Mouse (Mus musculus): Measurements from ENCODE around the gene Slc16a5. TPM values are rescaled to one million over a fixed set of nuclear protein-coding genes. Genes with fewer than 3 reads are reported as not detected.

The Slc16a5 gene
- not detected in 2 replicates for polyA plus RNA-seq (2012)

GRCm38 (mm10) chr11:115462243-115462891 lies at the start of gene Slc16a5:
TSS of gene Slc16a5 (plus strand) at chr11:115462474.

GRCm38 (mm10) chr11:115419531-115420237 lies 42.6 kb upstream of the Slc16a5 start, which contains the start of the genes Atp5h and Kctd2:
TSS of gene Atp5h (minus strand) at chr11:115419962.
TSS of gene Kctd2 (plus strand) at chr11:115420128.

GRCm38 (mm10) chr11:115439906-115440595 lies 22.2 kb upstream of the Slc16a5 start, which contains the start of gene Trim80:
TSS of gene Trim80 (plus strand) at chr11:115440545.

GRCm38 (mm10) chr11:115475025-115475757 lies 12.9 kb downstream of the Slc16a5 start, which contains the start of gene Armc7:
TSS of gene Armc7 (plus strand) at chr11:115475667.

GRCm38 (mm10) chr11:115491356-115492083 lies 29.2 kb downstream of the Slc16a5 start, which contains the start of gene Nt5c:
TSS of gene Nt5c (minus strand) at chr11:115491862.

GRCm38 (mm10) chr11:115514238-115514663 lies 52.0 kb downstream of the Slc16a5 start, which contains the start of gene Jpt1:
TSS of gene Jpt1 (minus strand) at chr11:115514387.

Other genes with a start within 250 kb of the Slc16a5 start
- gene Grin2c, start 195.2 kb upstream of the Slc16a5 start, polyA plus RNA-seq (2012) = 0.05 TPM in 2 replicates
- 47.2 and 51.6 TPM in 2 replicates for gene Fdxr, start 185.4 kb upstream of the Slc16a5 start, polyA plus RNA-seq (2012)
- 1.3 and 1.5 TPM in 2 replicates for gene Fads6, start 164.8 kb upstream of the Slc16a5 start, polyA plus RNA-seq (2012)
- gene Otop2, start 155.3 kb upstream of the Slc16a5 start, polyA plus RNA-seq (2012) = not detected in 2 replicates
- gene Ush1g, start 140.4 kb upstream of the Slc16a5 start, polyA plus RNA-seq (2012) = not detected in 2 replicates
- gene Otop3, start 127.7 kb upstream of the Slc16a5 start, polyA plus RNA-seq (2012) = 0.07 TPM in 1 of 2 replicates, not detected in the other
- 0.90 and 0.91 TPM in 2 replicates for gene Hid1, start 94.7 kb upstream of the Slc16a5 start, polyA plus RNA-seq (2012)
- 0.11 and 0.26 TPM in 2 replicates for gene Cdr2l, start 80.6 kb upstream of the Slc16a5 start, polyA plus RNA-seq (2012)
- 50.0 and 65.5 TPM in 2 replicates for gene Mrpl58, start 58.7 kb upstream of the Slc16a5 start, polyA plus RNA-seq (2012)
- 101 and 128 TPM in 2 replicates for gene Atp5h, start 42.5 kb upstream of the Slc16a5 start, polyA plus RNA-seq (2012)
- 19.7 and 25.1 TPM in 2 replicates for gene Kctd2, start 42.3 kb upstream of the Slc16a5 start, polyA plus RNA-seq (2012)
- gene Trim80, start 21.9 kb upstream of the Slc16a5 start, polyA plus RNA-seq (2012) = not detected in 2 replicates
- 54.4 and 66.0 TPM in 2 replicates for gene Armc7, start 13.2 kb downstream of the Slc16a5 start, polyA plus RNA-seq (2012)
- 94.7 and 110 TPM in 2 replicates for gene Nt5c, start 29.4 kb downstream of the Slc16a5 start, polyA plus RNA-seq (2012)
- 199 and 212 TPM in 2 replicates for gene Jpt1, start 51.9 kb downstream of the Slc16a5 start, polyA plus RNA-seq (2012)
- gene Sumo2, start 73.8 kb downstream of the Slc16a5 start, polyA plus RNA-seq (2012) = 320 and 361 TPM in 2 replicates
- 41.2 and 45.2 TPM in 2 replicates for gene Nup85, start 102.0 kb downstream of the Slc16a5 start, polyA plus RNA-seq (2012)
- 59.0 and 61.7 TPM in 2 replicates for gene Mrps7, start 141.5 kb downstream of the Slc16a5 start, polyA plus RNA-seq (2012)
- gene Gga3, start 141.6 kb downstream of the Slc16a5 start, polyA plus RNA-seq (2012) = 109 and 133 TPM in 2 replicates
- gene Mif4gd, start 150.5 kb downstream of the Slc16a5 start, polyA plus RNA-seq (2012) = 22.9 and 27.4 TPM in 2 replicates
- 28.6 and 28.8 TPM in 2 replicates for gene Slc25a19, start 165.8 kb downstream of the Slc16a5 start, polyA plus RNA-seq (2012)
- 87.8 and 104 TPM in 2 replicates for gene Grb2, start 246.1 kb downstream of the Slc16a5 start, polyA plus RNA-seq (2012)

Data from megakaryocyte-erythroid progenitor cell, adult 5 weeks (primary cell).